Mouse (Mus musculus): Measurements from ENCODE around the gene Pcsk5.

Gene Pcsk5

DNA sequence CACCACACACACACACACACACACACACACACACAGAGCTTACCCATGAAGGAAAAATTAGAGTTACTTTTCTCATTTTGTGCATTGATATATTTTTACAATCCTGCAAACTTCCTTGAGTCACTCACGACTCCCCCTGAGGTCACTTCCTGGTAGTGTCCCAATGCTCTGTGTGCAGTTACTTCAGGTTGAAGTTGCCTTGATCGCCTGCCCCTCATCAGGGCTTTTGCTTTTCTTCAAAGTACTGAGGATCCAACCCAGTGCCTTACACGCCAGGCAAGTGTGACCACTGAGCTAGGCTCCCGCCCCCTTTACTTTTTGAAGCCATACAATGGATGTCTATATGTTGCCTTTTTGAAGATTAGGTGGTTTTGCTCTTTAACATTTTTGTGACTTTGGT, 437.5 kb downstream of the Pcsk5 start:
- no peak for DNase-seq (ENCODE audit: low spot score in 2 of 2)

DNA sequence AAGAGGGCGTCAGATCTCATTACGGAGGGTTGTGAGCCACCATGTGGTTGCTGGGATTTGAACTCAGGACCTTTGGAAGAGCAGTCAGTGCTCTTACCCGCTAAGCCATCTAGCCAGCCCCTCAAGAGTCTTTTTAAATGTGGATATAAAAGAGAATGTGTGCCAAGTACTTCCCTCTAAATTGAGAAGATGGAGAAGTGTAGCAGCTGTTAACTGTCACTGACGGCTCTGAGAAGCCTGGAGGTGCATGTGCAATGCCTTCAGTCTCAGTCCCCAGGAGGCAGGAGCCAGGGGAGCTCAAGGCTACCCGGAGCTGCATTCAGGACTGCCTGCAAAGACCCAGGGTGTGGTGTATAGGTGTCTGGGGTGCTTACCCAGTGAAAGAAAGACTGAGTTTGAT, 439.5 kb downstream of the Pcsk5 start:
- no peak for DNase-seq (ENCODE audit: low spot score in 2 of 2)

DNA sequence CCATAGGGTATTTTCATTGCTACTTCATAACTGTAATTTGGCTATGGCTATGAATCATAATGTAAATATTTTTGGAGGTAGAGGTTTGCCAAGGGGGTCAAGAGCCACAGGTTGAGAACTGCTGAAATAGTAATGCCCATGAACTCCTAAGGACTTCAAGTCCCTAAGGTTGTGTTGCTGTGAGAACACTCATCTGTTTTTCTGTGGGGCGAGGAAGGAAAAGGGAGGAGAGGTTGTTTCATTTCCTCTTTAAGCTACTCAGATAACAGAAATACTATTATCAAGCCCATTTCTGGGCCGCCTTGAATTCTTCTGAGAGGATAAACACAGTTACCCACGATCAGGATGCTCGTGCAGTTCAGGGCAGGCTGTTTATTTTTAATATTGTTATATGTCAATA, 440.6 kb downstream of the Pcsk5 start:
- DNase-seq (ENCODE audit: low spot score in 2 of 2): no peak

DNA sequence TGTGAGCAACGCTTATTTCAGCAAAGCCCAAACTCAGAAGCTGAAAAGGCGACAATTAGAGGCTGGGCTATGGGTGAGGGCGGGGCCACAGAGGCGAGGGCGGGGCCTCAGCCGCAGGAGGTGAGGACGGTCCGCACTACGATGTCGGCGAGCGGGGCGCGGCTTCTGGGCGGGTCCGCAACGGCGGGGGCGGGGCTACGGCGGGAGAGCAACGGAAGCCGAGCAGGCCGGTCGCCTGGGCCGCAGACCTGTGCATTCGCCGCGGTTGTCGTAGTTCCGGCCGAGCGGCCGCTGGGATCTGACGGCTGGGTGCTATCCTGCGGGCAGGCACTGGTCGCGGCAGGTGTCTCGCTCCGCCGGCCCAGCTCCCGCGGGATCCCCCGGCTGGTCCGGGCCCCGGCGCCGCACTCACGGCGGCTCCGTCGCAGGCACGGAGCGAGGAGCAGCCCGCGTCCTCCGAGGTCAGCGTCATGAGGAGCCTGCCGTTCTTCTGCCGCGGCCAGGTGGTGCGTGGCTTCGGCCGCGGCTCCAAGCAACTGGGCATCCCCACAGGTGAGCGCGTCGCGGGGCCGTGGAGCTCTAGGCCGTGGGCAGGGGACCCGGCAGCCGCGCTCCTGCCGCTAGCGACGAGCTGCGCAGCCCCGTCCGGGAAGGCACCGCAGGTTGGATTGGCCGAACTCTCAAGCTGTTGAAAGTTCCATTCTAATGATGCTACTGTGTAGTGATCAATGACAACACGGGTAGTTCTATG, 443.4 kb downstream of the Pcsk5 start, which contains the start of gene Rfk:
Rfk (plus strand) TSS at position 203 of the 751 bp plus-strand sequence.
- peak; percentile 83 to 85 for DNase-seq (ENCODE audit: low spot score in 2 of 2)

DNA sequence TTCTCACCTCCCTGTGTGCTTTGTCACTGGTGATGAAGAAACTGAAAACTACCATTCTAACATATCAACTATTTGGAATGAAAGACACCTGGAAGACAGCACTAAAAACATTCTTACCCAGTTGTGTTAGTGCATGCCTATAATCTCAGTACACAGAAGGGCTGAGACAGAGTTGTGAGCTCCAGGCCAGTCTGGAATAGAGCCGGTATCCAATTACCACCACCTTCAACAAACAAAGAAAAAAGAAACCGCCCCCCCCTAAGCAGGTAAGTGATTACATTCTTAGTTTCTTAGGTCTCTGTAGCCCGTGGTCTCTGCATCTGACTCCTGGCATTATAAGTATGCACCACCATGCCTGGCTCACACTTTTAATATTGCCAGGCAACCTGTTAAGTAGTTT, 444.6 kb downstream of the Pcsk5 start:
- no peak for DNase-seq (ENCODE audit: low spot score in 2 of 2)

DNA sequence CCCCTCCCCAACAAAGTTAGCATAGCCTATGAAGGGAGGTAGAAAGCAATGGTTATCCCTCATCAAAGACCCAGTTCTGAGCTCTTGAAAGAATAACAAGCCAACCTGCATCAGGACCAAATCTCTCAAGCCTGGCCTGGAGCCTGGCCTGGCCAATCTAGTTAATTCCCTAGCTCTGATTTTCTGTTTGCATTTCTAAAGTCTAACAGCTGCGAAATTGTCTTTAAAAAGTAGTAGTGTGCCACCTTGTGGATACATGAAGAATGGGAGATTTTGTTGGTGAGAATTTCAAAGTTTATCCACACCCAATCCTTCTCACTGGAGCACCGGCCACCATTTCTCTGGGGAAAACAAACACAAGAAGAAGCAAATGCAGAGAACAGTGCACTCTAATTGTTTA, 449.0 kb downstream of the Pcsk5 start:
- no peak for DNase-seq (ENCODE audit: low spot score in 2 of 2)

DNA sequence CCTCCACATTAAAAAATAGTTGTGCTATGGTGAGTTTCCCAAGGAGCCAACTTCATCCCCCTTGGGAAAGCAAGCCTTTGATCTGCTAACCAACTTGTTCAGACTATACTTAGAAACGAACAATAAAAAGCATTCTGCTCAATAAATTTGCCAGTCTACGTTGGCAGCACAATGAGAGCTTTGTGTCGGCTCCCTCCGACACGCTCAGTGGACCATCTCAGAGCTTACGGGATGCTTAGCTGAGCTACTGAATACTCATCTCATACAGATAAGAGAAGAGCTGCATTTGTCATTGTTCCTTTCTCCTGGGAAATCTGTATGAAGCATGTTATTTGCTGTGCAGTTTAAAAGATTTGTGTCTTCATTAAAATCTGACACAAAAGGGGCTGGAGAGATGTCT, 451.0 kb downstream of the Pcsk5 start:
- no peak for DNase-seq (ENCODE audit: low spot score in 2 of 2)

DNA sequence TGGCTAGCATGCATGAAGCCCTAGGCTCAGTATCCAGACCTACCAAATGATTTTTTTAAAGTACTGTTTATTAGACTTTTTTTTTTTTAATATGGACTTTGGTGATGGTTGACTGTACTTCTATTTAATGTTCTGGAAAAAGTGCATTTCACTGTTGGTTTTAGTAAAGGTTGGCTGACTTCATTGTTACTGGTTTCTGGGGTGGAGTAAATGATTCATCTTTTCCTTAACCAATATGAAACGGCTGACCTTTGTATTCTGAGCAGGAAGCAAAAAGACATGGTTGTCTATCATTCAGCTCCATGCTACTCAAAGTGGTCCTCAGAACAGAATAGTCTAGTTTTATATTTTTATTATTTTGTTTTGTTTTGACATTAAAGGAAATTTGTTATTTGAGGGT, 452.0 kb downstream of the Pcsk5 start:
- no peak for DNase-seq (ENCODE audit: low spot score in 2 of 2)

DNA sequence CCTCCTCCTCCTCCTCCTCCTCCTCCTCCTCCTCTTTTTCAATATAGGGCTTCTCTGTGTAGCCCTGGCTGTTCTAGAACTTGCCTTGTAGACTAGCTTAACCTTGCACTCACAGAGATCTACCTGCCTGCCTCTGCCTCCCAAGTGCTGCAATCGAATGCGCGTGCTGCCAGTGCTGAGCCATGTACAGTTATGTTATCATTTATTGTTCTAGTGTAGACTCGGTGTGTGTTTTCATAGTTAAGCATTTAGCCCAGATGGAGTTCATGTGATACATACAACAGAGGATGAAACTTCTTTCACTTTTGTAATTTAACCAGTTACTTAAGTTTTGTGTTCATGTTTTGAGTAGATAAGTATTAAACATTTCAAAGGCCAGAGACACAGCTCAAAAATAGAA, 452.4 kb downstream of the Pcsk5 start:
- no peak for DNase-seq (ENCODE audit: low spot score in 2 of 2)

DNA sequence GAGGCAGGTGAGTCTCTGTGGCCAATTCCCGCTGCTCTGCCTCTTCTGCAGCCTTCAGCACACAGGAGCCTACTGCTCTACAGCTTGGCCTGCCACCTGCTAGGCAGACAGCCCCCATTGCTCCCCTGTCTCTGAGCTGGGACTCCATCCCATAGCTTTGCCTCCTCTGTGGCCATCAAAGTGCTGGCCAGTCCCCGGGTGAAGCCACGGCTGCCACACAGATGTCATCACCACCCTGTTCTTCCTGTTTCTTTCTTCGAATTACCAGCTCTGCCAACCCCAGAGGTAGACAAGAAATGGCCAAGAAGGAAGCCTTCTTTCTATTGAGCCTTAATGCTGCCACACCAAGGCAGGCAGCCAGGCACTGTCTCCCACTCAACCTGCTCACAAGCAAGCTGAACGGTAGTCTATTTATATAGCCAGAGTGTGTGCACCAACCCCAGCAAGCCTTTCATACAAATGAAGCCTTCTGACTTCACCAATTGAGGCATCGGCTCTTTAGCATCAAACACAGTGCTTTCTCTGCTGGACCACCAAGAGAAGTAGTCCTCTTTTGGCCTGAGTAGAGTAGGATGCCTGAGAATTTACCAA, 454.5 kb downstream of the Pcsk5 start:
- DNase-seq (ENCODE audit: low spot score in 2 of 2): no peak

Measured in right cerebral cortex, postnatal 36 days (tissue).